Mouse (Mus musculus): ENCODE data around the gene Bmper. TPM values are rescaled to one million over a fixed set of nuclear protein-coding genes. Genes with fewer than 3 reads are reported as not detected.

Gene Bmper
- total RNA-seq, 2 experiments from 2014 or later, result 6.4 to 11.8 TPM

GRCm38 (mm10) chr9:23295569-23295968 is 72.7 kb downstream of the Bmper start:
- no peak for DNase-seq (ENCODE audit: low spot score in 2 of 2)

DNA sequence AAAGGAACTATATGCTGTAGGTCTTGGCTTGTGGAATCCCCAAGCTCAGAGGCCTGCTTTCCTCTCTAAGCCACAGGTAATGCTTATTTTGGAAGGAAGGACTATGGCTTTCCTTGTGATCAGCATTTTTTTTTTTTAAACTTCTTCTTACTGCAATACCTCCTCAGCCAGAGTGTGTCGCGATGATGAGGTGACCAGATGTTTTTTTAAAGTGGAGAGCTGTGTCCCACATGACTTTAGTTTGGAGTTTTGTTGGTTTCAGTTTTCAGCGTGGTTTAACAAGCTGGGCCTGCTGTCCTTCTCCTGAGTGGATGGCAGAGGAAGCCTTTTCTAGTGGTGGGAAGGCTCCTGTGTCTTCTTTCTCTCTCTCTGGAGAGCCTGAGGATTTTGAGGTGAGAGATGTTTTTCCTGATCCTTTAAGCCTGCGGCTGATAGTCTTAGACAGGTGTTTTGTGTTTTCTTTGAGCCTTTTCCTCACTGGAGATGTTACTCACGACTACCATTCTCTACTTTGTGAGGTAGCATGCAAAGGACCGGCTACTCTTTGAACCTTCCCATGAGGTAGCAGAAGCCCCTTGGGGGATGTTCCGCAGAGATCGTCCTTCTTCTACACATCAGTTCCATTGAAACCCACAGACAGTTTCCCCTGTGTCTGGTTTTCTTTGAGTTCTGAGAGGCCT is 74.8 kb downstream of the Bmper start:
- DNase-seq (ENCODE audit: low spot score in 2 of 2), result no peak

DNA sequence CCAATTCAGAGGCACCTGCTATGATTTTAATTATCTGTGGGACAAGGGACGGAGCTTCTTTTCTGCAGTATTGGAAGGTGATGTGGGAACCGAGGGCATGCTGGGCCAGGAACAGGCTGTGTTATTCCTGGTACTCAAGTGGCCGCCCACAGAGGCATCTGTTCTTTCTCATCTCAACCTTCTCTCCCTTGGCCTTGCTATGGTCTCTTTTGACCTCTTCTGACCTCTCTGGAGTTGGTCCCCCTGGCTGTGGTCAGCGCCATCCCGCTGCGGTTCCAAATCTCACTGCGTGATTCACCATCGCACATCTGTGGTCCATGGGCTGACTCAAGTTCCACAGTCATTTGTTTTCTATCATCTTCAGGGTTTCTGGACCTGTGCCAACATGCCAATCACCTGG is 77.5 kb downstream of the Bmper start:
- DNase-seq (ENCODE audit: low spot score in 2 of 2), result no peak

GRCm38 (mm10) chr9:23305681-23306080 is 82.8 kb downstream of the Bmper start:
- DNase-seq (ENCODE audit: low spot score in 2 of 2), result no peak

GRCm38 (mm10) chr9:23306226-23306625 is 83.3 kb downstream of the Bmper start:
- no peak for DNase-seq (ENCODE audit: low spot score in 2 of 2)

DNA sequence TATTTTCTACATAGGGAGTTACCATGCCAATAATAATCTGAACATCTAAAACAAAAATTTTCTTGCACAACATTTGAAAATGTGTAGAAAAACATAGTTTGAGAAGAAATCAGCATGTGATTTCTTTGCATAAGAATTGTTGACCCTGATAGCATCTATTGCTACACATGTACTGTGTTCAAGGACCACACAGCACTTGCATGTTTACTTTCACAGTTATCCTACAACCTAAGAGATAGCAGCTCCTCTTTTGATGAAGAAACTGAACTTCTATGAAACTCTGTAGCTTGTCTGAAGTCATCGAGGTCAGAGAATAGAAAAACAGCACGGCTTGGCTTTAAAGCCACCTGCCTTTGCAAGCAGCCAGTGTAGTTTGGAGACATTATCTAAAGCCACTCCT is 85.0 kb downstream of the Bmper start:
- no peak for DNase-seq (ENCODE audit: low spot score in 2 of 2)

GRCm38 (mm10) chr9:23310953-23311352 is 88.1 kb downstream of the Bmper start:
- no peak for DNase-seq (ENCODE audit: low spot score in 2 of 2)

DNA sequence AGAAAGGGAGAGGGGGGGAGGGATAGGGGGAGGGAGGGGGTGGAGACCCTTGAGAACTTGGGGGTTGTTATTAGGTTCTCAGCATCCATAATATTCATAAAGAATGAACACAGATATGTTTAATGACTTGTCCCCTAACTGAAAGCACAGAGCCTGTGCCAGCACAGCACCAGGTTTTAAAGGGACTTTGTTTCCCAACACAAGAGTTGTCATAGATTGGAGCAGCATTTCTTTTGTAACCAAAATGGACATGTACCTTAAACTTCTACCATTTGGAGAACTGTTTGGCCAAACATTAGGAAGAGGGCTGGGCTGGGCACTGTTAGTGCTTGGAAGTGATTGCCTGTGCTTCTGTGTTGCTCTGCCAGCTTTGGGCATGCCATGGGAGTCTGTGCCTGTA is 89.1 kb downstream of the Bmper start:
- no peak for DNase-seq (ENCODE audit: low spot score in 2 of 2)

DNA sequence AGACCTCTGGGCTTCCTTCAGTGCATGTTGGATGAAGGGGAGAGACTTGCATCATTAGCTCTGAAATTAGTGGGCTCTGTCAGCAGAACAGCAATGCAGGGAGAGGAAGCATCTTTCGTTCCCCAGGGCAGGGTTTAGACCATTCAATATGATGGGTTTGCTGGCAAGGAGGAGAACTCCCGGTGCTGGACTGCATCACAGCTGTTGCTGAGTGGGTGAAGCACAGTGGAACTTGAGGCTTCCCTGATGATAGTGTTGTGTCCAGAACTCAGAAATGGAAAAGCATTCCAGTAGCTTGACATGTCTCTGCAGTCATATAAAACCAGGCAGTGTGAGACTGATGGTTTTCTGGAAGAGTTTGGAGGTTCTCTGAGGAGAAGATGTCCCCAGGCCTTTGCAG is 90.0 kb downstream of the Bmper start:
- peak in 1 of 2 experiments; percentile 10 for DNase-seq (ENCODE audit: low spot score in 2 of 2)

DNA sequence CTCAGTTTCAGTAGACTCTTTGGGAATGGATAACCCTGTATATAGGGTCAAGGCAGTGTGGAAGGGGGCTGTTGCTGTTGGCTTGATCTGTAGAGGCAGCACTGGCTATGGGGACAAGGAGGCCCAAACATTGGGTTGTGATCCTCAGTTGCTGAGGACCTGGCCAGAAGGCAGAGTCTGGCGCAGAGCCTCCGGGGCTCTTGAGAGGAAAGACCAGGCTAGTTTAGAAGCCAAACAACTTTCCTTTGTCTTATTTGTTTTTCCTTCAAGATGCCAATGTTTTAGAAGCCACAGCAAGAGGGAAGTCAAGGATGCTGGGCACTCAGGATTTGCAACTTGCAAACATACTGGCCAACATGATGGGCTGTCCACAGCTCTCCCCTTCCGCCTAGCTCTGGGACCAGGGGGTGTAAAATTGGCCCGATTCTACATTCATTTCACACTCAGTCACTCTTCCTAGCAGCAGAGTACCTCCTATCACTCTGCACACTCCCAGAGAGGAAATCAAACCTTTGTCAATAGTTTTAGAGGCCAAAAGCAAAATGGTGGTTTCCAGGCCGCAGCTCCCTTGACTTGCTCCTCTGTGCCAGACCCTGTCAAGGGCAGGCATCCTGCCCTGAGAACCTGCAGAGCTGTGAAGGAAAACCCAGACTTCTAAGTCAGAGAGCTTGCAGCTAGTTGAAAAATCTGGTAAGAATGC is 92.9 kb downstream of the Bmper start:
- DNase-seq (ENCODE audit: low spot score in 2 of 2), result no peak

DNA sequence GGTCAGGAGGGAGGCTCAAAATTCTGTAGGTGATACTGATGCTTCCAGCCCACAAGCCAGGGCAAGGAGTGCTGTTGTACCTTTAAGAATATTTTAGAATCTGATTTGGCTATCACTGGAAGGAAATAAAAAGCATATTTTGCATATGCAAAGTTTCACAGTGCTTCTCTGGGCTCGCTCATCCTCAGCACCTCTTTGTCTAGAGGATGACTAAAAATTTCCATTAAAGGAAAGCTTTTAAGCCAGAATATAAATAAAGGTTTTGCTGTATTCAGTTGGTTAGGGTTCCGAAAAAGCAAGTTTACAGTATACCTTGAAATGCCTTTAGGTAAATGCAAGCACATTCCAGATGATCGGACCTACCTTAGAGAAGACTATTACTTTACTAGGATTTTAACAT is 105.0 kb downstream of the Bmper start:
- no peak for DNase-seq (ENCODE audit: low spot score in 2 of 2)

DNA sequence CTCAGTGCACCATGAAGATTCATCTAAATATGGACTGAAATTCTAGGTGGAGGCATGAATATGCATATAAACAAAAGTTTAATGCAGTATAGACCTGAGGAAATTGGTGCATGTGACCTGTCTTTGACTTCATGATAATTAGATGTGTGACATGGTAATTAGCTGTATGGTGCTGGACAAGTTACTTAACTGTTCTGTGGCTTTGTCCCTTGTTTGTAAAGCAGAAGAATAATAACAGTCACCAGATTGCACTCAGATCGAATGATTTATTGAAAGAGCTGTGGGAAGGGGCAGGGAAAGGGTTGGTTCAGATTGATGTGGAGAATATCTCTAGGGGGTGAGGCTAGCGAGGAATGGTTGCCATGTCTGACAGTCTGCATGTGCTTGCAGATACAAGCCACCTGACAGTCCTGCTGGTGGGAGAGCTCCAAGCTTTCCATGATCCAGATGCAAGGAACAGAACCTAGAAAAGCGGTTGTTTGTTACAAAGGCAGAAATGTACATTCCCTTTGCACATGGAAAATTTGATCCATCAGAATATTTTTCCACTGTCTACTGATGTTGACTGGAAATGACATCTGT is 110.3 kb downstream of the Bmper start:
- no peak for DNase-seq (ENCODE audit: low spot score in 2 of 2)

DNA sequence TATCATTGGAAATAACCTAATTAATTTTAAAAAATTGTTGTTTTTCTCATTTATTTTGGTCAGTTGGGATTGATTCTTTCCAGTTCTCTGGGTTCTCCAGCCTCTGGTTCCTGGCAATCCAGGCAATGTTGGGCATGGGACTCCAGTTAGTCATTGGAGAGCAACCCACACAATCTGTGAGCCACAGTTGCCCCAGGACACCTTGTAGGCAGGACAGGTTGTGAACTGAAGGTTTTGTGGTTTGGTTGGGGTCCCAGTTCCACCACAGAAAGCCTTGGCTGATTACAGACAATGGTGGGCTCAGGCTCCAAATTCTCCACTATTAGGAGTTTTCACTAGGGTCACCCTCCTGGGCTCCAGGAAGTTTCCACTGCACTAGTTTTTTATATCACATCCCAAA is 117.7 kb downstream of the Bmper start:
- DNase-seq (ENCODE audit: low spot score in 2 of 2), result no peak

- no peak for DNase-seq (ENCODE audit: low spot score in 2 of 2)
These were observed 118.4 kb downstream of the Bmper start for GRCm38 (mm10) chr9:23341246-23341645.

DNA sequence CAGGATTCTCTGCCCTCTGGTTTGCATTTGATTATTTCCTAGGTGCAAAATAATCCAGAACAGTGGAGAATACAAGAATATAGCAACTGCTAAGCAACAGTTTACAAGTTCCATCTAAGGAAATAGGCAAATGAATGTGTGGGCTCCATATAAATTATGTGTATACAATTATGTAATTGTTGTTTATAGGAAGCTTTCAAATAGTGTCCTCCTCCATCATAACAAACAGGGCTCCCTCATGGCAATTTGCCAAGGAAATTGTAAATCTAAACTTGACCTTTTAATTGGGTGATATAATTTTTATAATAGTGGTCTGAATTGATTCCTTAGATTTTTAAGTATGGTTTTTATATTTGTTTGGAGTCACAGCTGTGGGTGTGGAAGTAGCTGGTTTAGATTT is 121.5 kb downstream of the Bmper start:
- no peak for DNase-seq (ENCODE audit: low spot score in 2 of 2)

DNA sequence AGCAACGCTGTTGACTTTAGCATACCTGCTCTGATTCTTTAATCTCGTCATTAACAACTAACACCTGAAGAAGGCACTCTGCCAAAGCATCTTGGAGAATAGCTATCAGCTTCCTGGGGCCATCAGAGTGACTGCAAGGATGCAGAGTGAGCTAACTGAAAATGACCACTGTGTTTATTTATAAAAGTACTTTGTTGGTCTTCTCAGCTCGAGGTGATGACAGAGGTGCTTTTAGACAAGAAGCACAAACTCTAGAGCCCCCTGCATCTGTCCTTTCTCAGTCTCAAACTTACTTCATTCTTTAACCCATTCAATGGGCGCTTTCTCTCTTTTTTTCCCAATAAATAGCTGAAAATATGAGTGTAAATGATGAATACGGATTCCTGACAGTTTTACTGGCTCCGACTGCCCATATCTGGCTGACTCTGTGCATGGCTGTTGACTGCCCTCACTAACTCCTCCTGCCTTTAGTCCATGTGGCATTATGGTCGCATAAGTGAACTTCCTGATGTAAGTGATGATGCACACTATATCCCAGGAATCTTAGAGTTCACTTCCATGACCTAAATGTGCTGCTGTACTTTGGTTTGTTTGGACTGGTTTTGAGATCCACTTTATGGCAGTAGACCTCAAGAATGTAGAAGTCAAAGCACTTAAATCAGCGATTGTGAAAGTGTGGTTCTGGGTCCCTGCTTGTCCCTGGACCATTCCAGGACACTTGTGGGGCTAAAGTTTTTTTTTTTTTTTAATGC is 122.4 kb downstream of the Bmper start:
- DNase-seq (ENCODE audit: low spot score in 2 of 2), result no peak

- no peak for DNase-seq (ENCODE audit: low spot score in 2 of 2)
These were observed 126.7 kb downstream of the Bmper start for GRCm38 (mm10) chr9:23349603-23350002.

- DNase-seq (ENCODE audit: low spot score in 2 of 2), result no peak
These were observed 128.5 kb downstream of the Bmper start for GRCm38 (mm10) chr9:23351400-23351799.

- DNase-seq (ENCODE audit: low spot score in 2 of 2), result no peak
These were observed 129.5 kb downstream of the Bmper start for GRCm38 (mm10) chr9:23352396-23352795.

DNA sequence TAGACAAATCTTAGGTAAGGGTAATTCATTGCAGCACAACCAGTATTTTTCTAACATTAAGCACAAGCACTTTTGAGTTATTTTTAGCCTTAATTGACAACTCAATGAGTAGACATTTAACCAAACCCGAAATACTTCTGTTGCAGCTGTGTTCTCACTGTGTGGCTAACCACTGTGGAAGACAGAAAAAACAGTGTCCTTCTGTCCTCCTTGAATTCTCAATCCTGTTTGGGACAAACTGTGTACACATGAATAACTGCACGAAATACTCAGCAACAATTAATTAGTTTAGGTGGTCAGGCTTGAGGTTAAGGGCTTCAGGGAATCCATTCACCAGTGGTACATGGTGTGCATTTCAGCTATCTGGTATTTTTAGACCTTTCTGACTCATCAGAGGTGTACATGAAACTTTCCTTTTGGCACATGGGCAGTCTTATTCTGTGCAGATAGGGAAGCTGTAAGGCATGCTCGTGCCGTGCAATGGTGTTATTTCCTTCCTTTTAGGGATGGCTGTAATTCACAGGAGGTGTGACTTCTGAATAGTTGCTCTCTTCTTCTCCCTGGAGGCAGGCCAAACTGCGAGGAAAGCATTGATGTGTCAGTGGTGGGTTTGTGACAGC is 131.4 kb downstream of the Bmper start:
- peak in 1 of 2 experiments; percentile 21 for DNase-seq (ENCODE audit: low spot score in 2 of 2)

DNA sequence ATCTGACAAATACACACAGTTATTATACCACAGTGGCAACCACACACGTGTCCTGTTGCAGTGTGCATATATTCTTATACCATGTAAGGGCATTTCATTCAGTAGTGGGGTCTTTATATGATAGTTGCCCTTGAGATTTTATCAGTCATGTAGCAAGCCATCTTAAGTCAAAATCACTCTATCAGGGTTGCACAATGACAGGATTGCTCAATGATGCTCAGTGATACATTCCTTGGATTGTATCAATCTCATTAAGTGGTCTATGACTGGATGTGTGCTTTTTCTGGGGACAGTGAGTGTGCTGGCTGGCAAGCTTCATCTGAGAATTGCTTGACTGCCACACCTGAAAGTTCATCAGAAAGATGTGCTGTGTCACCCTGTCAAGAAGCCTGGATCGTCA is 135.2 kb downstream of the Bmper start:
- no peak for DNase-seq (ENCODE audit: low spot score in 2 of 2)
